Mouse (Mus musculus): ENCODE measurements around the gene Igsf21.

GRCm38 (mm10) chr4:140103341-140104027, 143.1 kb downstream of the Igsf21 start:
- TF ChIP-seq CTCF (IDR thresholded peaks at IDR 0.05; ENCODE audit: extremely low read depth, insufficient read depth, low read length) = no peak
- no peak for TF ChIP-seq POLR2A (IDR thresholded peaks at IDR 0.05; ENCODE audit: extremely low read depth, insufficient read depth, low read length)

Measured in cortical plate, adult 2 months (tissue).